Mouse (Mus musculus) midbrain, embryonic 12.5 days (tissue): ENCODE results near the gene Inip. TPM values are rescaled to one million over a fixed set of nuclear protein-coding genes. Genes with fewer than 3 reads are reported as not detected.

Experiments
- ATAC-seq: fragments of 200-750 bp; cut with Nextera tagmentation; 2 replicates; pipeline ENCODE4 v1.8.0; 2017; ENCODE audit warnings: low read depth, moderate TSS enrichment, moderate library complexity; ENCODE audit not compliant: low FRiP score
- H3K27ac ChIP-seq: fragments of 300-500 bp; sonication (generic); replicated peaks from 2 replicates; pipeline ENCODE4 v1.5.1; 2016; ENCODE audit warnings: mild to moderate bottlenecking
- H3K27me3 ChIP-seq: fragments of 300-500 bp; sonication (generic); 2 replicates; pipeline ENCODE4 v1.6.1; 2016; ENCODE audit warnings: mild to moderate bottlenecking
- H3K36me3 ChIP-seq: fragments of 300-500 bp; sonication (generic); 2 replicates; pipeline ENCODE4 v1.6.1; 2016
- H3K4me1 ChIP-seq: fragments of 300-500 bp; sonication (generic); 2 replicates; pipeline ENCODE4 v1.6.1; 2016
- H3K4me2 ChIP-seq: fragments of 300-500 bp; sonication (generic); replicated peaks from 2 replicates; pipeline ENCODE4 v1.6.1; 2016; ENCODE audit warnings: mild to moderate bottlenecking, moderate library complexity
- H3K4me3 ChIP-seq: fragments of 300-500 bp; sonication (generic); 2 replicates; pipeline ENCODE4 v1.5.1; 2016; ENCODE audit warnings: mild to moderate bottlenecking
- H3K9ac ChIP-seq: fragments of 300-500 bp; sonication (generic); replicated peaks from 2 replicates; pipeline ENCODE4 v1.6.1; 2016; ENCODE audit warnings: mild to moderate bottlenecking, moderate library complexity
- H3K9me3 ChIP-seq: fragments of 300-500 bp; sonication (generic); 2 replicates; pipeline ENCODE4 v1.6.1; 2016; ENCODE audit warnings: mild to moderate bottlenecking
- whole genome bisulfite sequencing: fragments of 180-500 bp; shearing (Covaris S2); methylation state at CpG from one replicate; pipeline ENCODE4 v1.1.7; 2016; 5-methylcytosine and 5-hydroxymethylcytosine counted together
- polyA plus RNA-seq: library from polyadenylated mRNA; unstranded; fragments of >200 nt; fragmentation: Nextera tagmentation; extraction: Ambion mirVana; gene quantifications from 2 replicates; pipeline ENCODE4 v1.2.1, GENCODE M21; 2016

The Inip gene
- polyA plus RNA-seq, 1 experiment from 2014 or later: 94.5 TPM

DNA sequence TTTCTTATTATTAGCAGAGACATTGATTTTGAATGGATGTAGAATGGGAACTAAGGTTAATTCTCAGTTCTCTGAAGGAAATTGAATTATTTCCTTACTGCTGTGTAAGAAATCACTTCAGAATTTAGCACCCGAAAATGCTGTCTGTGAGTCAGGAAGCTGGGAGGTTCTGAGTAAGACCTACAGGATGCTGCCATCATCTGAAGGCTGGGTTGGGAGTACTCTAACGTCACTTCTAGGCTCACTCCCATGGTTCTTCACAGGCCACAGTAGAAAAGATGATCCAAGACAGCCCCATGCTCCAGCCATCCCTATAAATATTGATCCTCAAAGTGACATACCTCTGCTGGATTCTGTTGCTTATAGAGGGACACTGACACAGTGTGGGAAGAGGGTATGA lies 6.1 kb upstream of the Inip start:
- 67% methylated on average over 2 of the region's 2 CpGs for WGBS
- H3K4me2 ChIP-seq: peak overlapping the region; percentile 97
- H3K27me3 ChIP-seq: peaks cover 3% of the 10 kb centered on the region; the same call in 1 of the 2 replicates
- no peaks in the 10 kb centered on the region for H3K9me3 ChIP-seq
- 0 out of 2 replicates have a peak, but pooled peaks cover 7% of the 10 kb centered on the region for H3K4me1 ChIP-seq
- H3K4me3 ChIP-seq: peak overlapping the region; percentile 96; the same call in 1 of the 2 replicates
- H3K9ac ChIP-seq: no peak overlapping the region
- H3K36me3 ChIP-seq: no peaks in the 10 kb centered on the region
- H3K27ac ChIP-seq: no peak overlapping the region
- no peak for ATAC-seq

DNA sequence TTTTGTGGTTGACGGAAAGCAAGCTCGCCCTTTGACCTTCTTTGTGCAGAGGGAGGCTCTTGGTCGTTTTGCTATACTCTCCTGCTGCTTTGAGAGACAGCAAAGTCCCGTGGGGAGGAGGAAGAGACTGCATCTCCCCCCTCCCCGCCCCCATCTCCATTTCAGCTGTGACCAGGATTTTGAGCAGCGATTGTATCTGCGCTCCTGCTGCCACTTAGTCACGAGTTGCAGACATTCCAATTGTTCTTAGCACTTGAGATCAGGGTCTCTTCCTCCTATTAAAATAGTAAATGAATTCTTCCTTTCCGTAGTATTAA lies 5.4 kb upstream of the Inip start:
- H3K9me3 ChIP-seq: no peaks in the 10 kb centered on the region
- peak overlapping the region; percentile 96 for H3K4me3 ChIP-seq
- H3K27me3 ChIP-seq: peaks cover 3% of the 10 kb centered on the region; the same call in 1 of the 2 replicates
- peak overlapping the region; percentile 83; the same call in 1 of the 2 replicates for H3K27ac ChIP-seq
- H3K9ac ChIP-seq: peak overlapping the region; percentile 93; the same call in 1 of the 2 replicates
- peak overlapping the region; percentile 97 for H3K4me2 ChIP-seq
- 3% methylated on average over 9 of the region's 9 CpGs for WGBS
- ATAC-seq: no peak
- H3K36me3 ChIP-seq: no peaks in the 10 kb centered on the region
- H3K4me1 ChIP-seq: 0 out of 2 replicates have a peak, but pooled peaks cover 7% of the 10 kb centered on the region

DNA sequence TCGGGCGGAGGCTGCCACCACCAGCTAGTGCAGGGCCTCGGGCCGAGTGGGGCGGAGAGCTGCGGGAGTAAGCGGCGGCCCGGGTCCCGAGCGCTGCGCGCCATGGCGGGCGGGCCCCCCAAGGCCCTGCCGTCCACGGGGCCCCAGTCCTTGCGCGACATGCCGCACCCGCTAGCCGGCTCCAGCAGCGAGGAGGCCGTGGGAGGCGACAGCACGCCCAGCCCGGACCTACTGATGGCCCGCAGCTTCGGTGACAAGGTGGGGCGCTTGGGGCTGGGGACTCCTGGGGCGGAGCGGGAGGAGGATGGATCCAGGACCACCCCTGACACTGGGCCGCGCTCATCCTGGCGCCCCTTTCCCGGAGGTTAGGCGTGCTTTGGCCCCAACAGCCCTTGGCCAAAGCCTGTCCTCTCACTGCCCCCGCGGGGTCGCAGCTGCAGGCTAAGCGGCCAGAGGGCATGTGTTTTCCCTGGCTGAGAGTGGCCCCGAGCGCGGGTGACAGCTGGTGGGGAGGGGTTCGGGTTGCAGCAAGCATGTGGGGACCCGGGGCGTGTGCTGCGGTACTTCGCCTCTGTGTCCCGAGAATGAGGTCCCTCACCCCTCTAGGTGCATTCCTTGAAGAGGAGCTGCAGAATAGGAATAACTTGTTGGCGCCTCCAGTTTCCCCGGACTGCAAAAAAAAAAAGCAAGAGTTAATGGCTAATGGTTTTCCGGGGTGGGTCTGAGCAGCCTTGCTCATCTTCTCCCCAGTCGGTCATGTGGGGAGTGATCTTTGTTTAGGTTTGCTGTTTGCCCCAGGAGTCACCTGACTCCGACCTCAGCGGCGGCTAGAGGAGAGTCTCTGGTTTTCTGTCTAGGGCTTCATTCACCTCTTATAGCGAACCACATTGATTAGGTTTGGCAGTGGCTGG lies 4.8 kb upstream of the Inip start:
- Histone ChIP-seq H3K36me3 (no peaks in the 10 kb centered on the region), H3K4me3 (peak overlapping the region; percentile 96), H3K27ac (peak overlapping the region; percentile 83), H3K9ac (peak overlapping the region; percentile 93), H3K4me2 (peak overlapping the region; percentile 97), H3K4me1 (0 out of 2 replicates have a peak, but pooled peaks cover 7% of the 10 kb centered on the region), H3K9me3 (no peaks in the 10 kb centered on the region), H3K27me3 (peaks cover 3% of the 10 kb centered on the region; the same call in 1 of the 2 replicates)
- under 1% methylated on average over 58 of the region's 58 CpGs for WGBS
- peak; percentile 70 for ATAC-seq

DNA sequence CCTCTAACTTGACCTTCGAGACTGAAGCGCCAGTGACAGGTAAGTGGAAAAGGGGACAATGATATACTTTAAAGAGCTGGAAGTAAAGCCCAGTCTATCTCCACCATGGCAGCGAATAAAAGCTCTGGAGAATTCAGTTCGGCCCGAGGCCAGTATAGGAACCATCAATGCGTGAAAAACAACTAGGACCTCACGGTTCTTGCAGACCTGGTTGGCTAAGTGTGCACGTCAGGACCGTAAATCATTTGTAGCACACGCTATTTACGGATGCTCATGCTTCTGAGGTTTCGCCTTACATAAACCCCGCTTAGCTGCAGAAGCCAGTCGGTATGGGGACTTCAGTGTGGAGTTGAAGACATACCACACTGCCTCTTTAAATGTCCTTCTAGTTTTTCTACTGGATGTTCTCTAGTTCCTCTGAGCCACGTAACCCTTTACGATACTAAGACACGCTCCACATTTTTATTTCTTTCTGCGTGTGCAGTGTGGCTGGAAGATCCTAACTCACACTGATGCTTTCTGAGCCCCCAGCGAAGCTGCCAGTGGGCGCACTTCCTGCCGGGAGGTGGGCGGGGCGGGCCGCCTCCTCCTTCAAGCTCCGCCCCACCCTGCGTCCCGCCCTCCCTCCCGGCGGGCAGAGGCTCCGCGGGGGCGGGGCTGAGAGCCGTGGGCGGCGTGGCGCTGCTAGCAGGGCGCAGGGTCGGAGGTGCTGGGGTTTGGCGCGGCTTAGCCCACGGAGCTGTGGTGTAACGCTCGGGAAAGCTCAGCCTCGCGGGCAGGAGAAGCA lies 4.0 kb upstream of the Inip start, which contains the start of gene Snx30:
Snx30 (plus strand) TSS at position 660 of the 787 bp plus-strand sequence.
- H3K36me3 ChIP-seq: no peaks in the 10 kb centered on the region
- no peaks in the 10 kb centered on the region for H3K9me3 ChIP-seq
- H3K9ac ChIP-seq: peak within 1 kb of the TSS; percentile 93
- peak; percentile 93 for ATAC-seq
- 3% methylated on average over 41 of the region's 45 CpGs for WGBS
- 0 out of 2 replicates have a peak, but pooled peaks cover 7% of the 10 kb centered on the region for H3K4me1 ChIP-seq
- peaks cover 3% of the 10 kb centered on the region; the same call in 1 of the 2 replicates for H3K27me3 ChIP-seq
- H3K27ac ChIP-seq: peak within 1 kb of the TSS; percentile 83
- H3K4me2 ChIP-seq: peak within 1 kb of the TSS; percentile 97
- H3K4me3 ChIP-seq: peak within 1 kb of the TSS; percentile 96

DNA sequence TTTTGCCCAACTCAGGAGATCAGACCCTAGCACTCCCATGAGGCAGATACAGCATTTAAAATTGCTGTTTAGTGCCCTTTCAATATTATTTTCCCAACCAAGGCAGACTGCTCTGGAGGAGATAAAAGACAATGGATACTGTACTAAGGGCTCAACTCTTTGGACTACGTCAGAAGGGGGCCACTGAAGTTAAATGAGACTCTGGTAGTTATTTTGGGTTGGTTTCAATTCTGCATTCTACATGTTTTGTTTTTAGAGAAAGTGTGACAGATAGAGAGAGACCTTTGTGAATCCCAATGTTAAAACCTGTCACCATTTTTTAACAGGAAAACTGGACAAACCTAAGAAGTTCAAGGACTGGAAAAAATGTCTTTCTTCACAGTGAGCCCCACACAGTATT lies 3.4 kb upstream of the Inip start:
- Histone ChIP-seq H3K27me3 (peaks cover 3% of the 10 kb centered on the region; the same call in 1 of the 2 replicates), H3K4me2 (peak overlapping the region; percentile 97), H3K4me1 (0 out of 2 replicates have a peak, but pooled peaks cover 7% of the 10 kb centered on the region), H3K9me3 (no peaks in the 10 kb centered on the region), H3K4me3 (peak overlapping the region; percentile 96), H3K9ac (no peak overlapping the region), H3K27ac (no peak overlapping the region), H3K36me3 (no peaks in the 10 kb centered on the region)
- ATAC-seq: no peak
- 65% methylated on average over 1 of the region's 1 CpGs for WGBS

DNA sequence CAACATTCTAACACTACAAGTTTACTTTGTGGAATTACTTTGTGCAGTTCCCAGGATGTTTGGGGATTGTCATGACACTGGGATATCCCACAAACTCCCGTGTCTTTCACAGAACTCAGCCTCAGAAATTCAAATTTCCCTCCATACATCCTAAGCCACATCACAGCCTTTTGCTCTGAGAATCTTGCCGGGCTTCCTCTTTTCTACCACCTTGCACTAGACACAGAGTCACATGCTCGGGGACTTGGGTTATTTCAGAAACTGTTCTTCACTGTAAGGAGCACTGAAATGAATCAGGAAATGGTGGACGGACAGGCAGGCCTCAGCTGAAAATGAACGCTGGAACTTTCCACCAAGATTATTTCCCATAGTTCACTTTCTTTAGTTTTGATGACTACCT lies 2.0 kb upstream of the Inip start:
- Histone ChIP-seq H3K27ac (no peak overlapping the region), H3K36me3 (no peaks in the 10 kb centered on the region), H3K4me1 (0 out of 2 replicates have a peak, but pooled peaks cover 7% of the 10 kb centered on the region), H3K9ac (no peak overlapping the region), H3K4me3 (no peak overlapping the region), H3K27me3 (peaks cover 3% of the 10 kb centered on the region; the same call in 1 of the 2 replicates), H3K4me2 (no peak overlapping the region), H3K9me3 (no peaks in the 10 kb centered on the region)
- 82% methylated on average over 5 of the region's 5 CpGs for WGBS
- ATAC-seq: no peak

DNA sequence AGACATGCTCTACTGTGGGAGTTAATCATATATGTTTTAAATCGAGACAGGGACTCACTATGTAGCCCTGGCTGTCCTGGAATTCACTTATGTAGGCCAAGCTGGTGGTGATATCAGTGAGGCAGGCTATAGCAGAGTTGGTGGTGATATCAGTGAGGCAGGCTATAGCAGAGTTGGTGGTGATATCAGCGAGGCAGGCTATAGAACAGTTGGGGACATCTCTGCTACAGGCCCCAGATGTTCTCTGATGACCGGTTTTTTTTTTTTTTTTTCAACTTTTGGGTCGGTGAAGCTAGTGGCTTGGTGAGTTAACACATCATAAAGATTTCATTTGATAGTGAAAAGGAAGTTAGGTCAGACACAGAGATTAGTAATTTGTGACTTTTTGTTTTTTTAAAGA lies 1.4 kb upstream of the Inip start:
- Histone ChIP-seq H3K4me2 (no peak overlapping the region), H3K27ac (no peak overlapping the region), H3K36me3 (no peaks in the 10 kb centered on the region), H3K9ac (no peak overlapping the region), H3K9me3 (no peaks in the 10 kb centered on the region), H3K4me3 (no peak overlapping the region), H3K4me1 (0 out of 2 replicates have a peak, but pooled peaks cover 7% of the 10 kb centered on the region), H3K27me3 (peaks cover 3% of the 10 kb centered on the region; the same call in 1 of the 2 replicates)
- 74% methylated on average over 4 of the region's 4 CpGs for WGBS
- ATAC-seq: no peak

DNA sequence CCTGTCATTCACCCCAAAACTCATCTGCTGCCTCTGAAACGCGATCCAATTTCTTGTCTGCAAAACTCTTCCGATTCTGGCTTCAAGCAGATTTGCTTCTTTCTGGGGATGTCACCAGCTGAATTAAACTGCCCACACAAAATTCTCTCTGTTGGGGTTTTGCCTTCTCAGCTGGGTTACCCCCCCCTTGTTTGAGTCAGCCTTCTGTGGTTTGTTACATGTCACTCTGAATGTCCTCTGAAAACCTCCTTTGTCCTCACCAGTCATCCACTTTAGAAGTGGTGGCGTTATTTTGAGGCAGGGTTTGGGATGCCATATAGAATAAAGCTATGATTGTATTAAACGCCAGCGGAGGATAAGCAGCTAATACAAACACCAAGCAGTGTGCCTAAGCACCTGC lies 718 bp upstream of the Inip start:
- 0 out of 2 replicates have a peak, but pooled peaks cover 3% of the 10 kb centered on the region for H3K4me1 ChIP-seq
- H3K4me2 ChIP-seq: no peak overlapping the region
- H3K27me3 ChIP-seq: peaks cover 3% of the 10 kb centered on the region; the same call in 1 of the 2 replicates
- H3K9ac ChIP-seq: no peak overlapping the region
- 78% methylated on average over 6 of the region's 6 CpGs for WGBS
- no peak for ATAC-seq
- H3K27ac ChIP-seq: no peak overlapping the region
- H3K4me3 ChIP-seq: no peak overlapping the region
- H3K9me3 ChIP-seq: no peaks in the 10 kb centered on the region
- no peaks in the 10 kb centered on the region for H3K36me3 ChIP-seq

DNA sequence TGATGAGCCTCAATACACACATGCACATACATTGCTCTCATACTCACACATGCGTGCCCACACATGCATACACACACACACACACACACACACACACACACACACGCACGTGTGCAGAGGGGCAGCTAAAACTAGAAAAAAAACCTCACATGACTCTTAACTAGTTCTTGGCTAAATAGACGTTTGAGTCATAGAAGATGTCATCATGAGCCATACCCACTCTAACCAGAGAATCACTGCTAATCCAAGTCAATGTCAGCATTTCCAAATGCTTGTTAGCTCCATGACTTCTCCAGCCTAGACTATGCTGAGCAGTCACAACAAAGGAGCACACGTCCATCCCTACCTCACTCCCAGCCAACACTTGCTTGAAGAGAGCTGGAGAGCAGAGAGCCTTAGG lies 1.2 kb downstream of the Inip start:
- Histone ChIP-seq H3K27ac (no peak overlapping the region), H3K27me3 (peaks cover 3% of the 10 kb centered on the region; the same call in 1 of the 2 replicates), H3K4me2 (no peak overlapping the region), H3K4me3 (no peak overlapping the region), H3K36me3 (no peaks in the 10 kb centered on the region), H3K4me1 (no peaks in the 10 kb centered on the region), H3K9me3 (no peaks in the 10 kb centered on the region), H3K9ac (no peak overlapping the region)
- no peak for ATAC-seq
- 92% methylated on average over 5 of the region's 5 CpGs for WGBS

DNA sequence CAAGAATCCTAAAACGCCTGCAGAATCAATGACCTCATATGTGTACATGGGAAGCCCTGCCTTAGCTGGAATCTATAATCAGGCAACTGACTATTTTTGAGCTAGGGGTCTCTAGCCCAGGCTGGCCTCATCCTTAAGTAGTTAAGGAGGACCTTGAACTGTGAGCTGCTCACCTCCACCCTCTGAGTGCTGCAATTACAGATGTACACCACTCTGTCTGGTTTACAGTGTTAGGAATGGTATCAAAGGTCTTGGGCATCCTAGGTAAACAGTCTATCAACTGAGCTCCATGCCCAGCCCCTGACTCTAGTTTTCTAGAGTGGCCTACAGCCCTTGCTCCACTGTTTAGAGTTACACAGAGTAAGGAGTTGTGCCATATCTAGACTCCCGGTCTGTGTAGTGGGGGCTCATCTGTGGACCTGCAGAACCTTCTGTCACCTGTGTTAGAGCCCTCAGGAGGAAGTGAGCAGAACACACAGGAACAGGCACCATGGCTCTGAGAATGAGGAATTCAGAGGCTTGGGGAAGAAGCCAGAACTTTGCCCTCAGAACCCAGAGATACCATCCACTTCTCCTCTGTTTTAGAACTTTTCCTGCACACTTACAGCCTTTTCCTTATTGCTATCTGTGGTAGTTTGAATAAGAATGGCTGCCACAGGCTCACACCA lies 5.5 kb downstream of the Inip start:
- H3K9ac ChIP-seq: no peak overlapping the region
- 86% methylated on average over 2 of the region's 2 CpGs for WGBS
- no peak overlapping the region for H3K4me2 ChIP-seq
- H3K4me3 ChIP-seq: no peak overlapping the region
- H3K36me3 ChIP-seq: no peaks in the 10 kb centered on the region
- no peaks in the 10 kb centered on the region for H3K9me3 ChIP-seq
- ATAC-seq: no peak
- H3K27me3 ChIP-seq: no peaks in the 10 kb centered on the region
- H3K27ac ChIP-seq: no peak overlapping the region
- H3K4me1 ChIP-seq: no peaks in the 10 kb centered on the region

DNA sequence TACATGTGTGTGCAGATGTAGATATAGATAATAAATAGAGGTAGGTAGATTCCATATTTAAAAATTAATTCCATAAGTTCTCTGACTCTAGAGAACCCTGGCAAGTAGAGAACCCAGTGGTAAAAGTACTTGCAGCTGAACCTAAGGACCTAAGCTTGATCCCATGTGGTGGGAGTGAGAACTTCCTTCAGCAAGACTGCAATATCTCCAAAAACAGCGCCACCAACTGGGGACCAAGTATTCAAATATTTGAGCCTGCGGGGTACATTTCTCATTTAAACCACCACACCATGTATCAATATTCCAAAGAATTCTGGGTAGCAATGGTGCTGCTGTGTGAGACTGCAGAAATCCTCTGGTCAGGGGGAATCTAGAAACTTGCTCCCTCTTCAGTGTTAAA lies 7.3 kb downstream of the Inip start:
- no peak for ATAC-seq
- no peaks in the 10 kb centered on the region for H3K36me3 ChIP-seq
- no peak overlapping the region for H3K27ac ChIP-seq
- H3K4me1 ChIP-seq: no peaks in the 10 kb centered on the region
- H3K9ac ChIP-seq: no peak overlapping the region
- H3K4me3 ChIP-seq: no peak overlapping the region
- WGBS: 63% methylated on average over 2 of the region's 2 CpGs
- H3K4me2 ChIP-seq: no peak overlapping the region
- H3K9me3 ChIP-seq: no peaks in the 10 kb centered on the region
- H3K27me3 ChIP-seq: no peaks in the 10 kb centered on the region
